Mouse (Mus musculus) lung, embryonic 16.5 days (tissue): ENCODE results near the gene 4930438A08Rik. TPM values are rescaled to one million over a fixed set of nuclear protein-coding genes. Genes with fewer than 3 reads are reported as not detected.

Source experiments
- ATAC-seq: fragments of 200-750 bp; cut with Nextera tagmentation; 2 replicates; pipeline ENCODE4 v1.8.0; 2017; ENCODE audit warnings: low read depth, mild to moderate bottlenecking, moderate library complexity
- H3K27ac ChIP-seq: fragments of 300-500 bp; sonication (generic); 2 replicates; pipeline ENCODE4 v1.5.1; 2014; ENCODE audit warnings: mild to moderate bottlenecking, control low read depth, low read length
- H3K27me3 ChIP-seq: fragments of 300-500 bp; sonication (generic); 2 replicates; pipeline ENCODE4 v1.6.1; 2014; ENCODE audit warnings: low read depth, low read length, mixed read lengths; ENCODE audit not compliant: control insufficient read depth, insufficient read depth
- H3K36me3 ChIP-seq: fragments of 300-500 bp; sonication (generic); 2 replicates; pipeline ENCODE4 v1.6.1; 2014; ENCODE audit warnings: low read length; ENCODE audit not compliant: control insufficient read depth, insufficient read depth
- H3K4me1 ChIP-seq: fragments of 300-500 bp; sonication (generic); replicated peaks from 2 replicates; pipeline ENCODE4 v1.6.1; 2014; ENCODE audit warnings: low read length, mixed read lengths; ENCODE audit not compliant: control insufficient read depth, insufficient read depth
- H3K4me2 ChIP-seq: fragments of 300-500 bp; sonication (generic); 2 replicates; pipeline ENCODE4 v1.6.1; 2014; ENCODE audit warnings: low read depth, low read length, control low read depth
- H3K4me3 ChIP-seq: fragments of 300-500 bp; sonication (generic); 2 replicates; pipeline ENCODE4 v1.5.1; 2014; ENCODE audit warnings: mild to moderate bottlenecking, low read length, control low read depth
- H3K9ac ChIP-seq: fragments of 300-500 bp; sonication (generic); 2 replicates; pipeline ENCODE4 v1.6.1; 2014; ENCODE audit warnings: low read length, control low read depth
- H3K9me3 ChIP-seq: fragments of 300-500 bp; sonication (generic); 2 replicates; pipeline ENCODE4 v1.6.1; 2016; ENCODE audit warnings: low read length; ENCODE audit not compliant: control insufficient read depth
- WGBS: fragments of 180-500 bp; shearing (Covaris S2); extraction: QIAGEN DNeasy Blood & Tissue Kit; methylation state at CpG from one replicate; pipeline ENCODE4 v1.1.7; 2014; 5-methylcytosine and 5-hydroxymethylcytosine counted together
- polyA plus RNA-seq: library from polyadenylated mRNA; unstranded; fragments of >200 nt; fragmentation: Nextera tagmentation; extraction: Ambion mirVana; gene quantifications from 2 replicates; pipeline ENCODE4 v1.2.1, GENCODE M21; 2015

Gene 4930438A08Rik
- polyA plus RNA-seq, 1 experiment from 2014 or later = not detected

GRCm38 (mm10) chr11:58238840-58239791, 35.5 kb upstream of the 4930438A08Rik start:
- WGBS = under 1% methylated on average over 37 of the region's 37 CpGs
- H3K27me3 ChIP-seq = no peaks in the 10 kb centered on the region
- no peak overlapping the region for H3K27ac ChIP-seq
- H3K9me3 ChIP-seq = no peaks in the 10 kb centered on the region
- peak; percentile 88 for ATAC-seq
- 0 out of 2 replicates have a peak, but pooled peaks cover 3% of the 10 kb centered on the region for H3K4me1 ChIP-seq
- no peaks in the 10 kb centered on the region for H3K36me3 ChIP-seq
- H3K4me2 ChIP-seq = peak overlapping the region; percentile 63
- H3K4me3 ChIP-seq = peak overlapping the region; percentile 39
- peak overlapping the region; percentile 29 for H3K9ac ChIP-seq

- H3K4me1 ChIP-seq = no peaks in the 10 kb centered on the region
- H3K9me3 ChIP-seq = peaks cover 3% of the 10 kb centered on the region; the same call in 1 of the 2 replicates
- H3K4me3 ChIP-seq = no peak overlapping the region
- no peak overlapping the region for H3K4me2 ChIP-seq
- 40% methylated on average over 4 of the region's 4 CpGs for WGBS
- no peak overlapping the region for H3K27ac ChIP-seq
- H3K36me3 ChIP-seq = no peaks in the 10 kb centered on the region
- no peak for ATAC-seq
- H3K27me3 ChIP-seq = no peaks in the 10 kb centered on the region
- no peak overlapping the region for H3K9ac ChIP-seq
Observed at GRCm38 (mm10) chr11:58247294-58247693, 27.3 kb upstream of the 4930438A08Rik start.

- Histone ChIP-seq H3K9me3 (peaks cover 3% of the 10 kb centered on the region; the same call in 1 of the 2 replicates), H3K36me3 (no peaks in the 10 kb centered on the region), H3K9ac (no peak overlapping the region), H3K4me1 (no peaks in the 10 kb centered on the region), H3K27ac (no peak overlapping the region), H3K4me2 (no peak overlapping the region), H3K4me3 (no peak overlapping the region), H3K27me3 (no peaks in the 10 kb centered on the region)
- 68% methylated on average over 7 of the region's 7 CpGs for WGBS
- ATAC-seq = no peak
Observed at GRCm38 (mm10) chr11:58249203-58249981, 25.2 kb upstream of the 4930438A08Rik start.

- no peaks in the 10 kb centered on the region for H3K4me1 ChIP-seq
- no peak overlapping the region for H3K9ac ChIP-seq
- no peak overlapping the region for H3K27ac ChIP-seq
- no peak overlapping the region for H3K4me2 ChIP-seq
- H3K36me3 ChIP-seq = no peaks in the 10 kb centered on the region
- H3K4me3 ChIP-seq = no peak overlapping the region
- no peak for ATAC-seq
- 66% methylated on average over 5 of the region's 5 CpGs for WGBS
- peaks cover 3% of the 10 kb centered on the region; the same call in 1 of the 2 replicates for H3K9me3 ChIP-seq
- H3K27me3 ChIP-seq = no peaks in the 10 kb centered on the region
Observed at GRCm38 (mm10) chr11:58250550-58250949, 24.0 kb upstream of the 4930438A08Rik start.

GRCm38 (mm10) chr11:58254411-58254810, 20.2 kb upstream of the 4930438A08Rik start:
- Histone ChIP-seq H3K9me3 (no peaks in the 10 kb centered on the region), H3K27ac (no peak overlapping the region), H3K4me3 (no peak overlapping the region), H3K4me2 (no peak overlapping the region), H3K9ac (no peak overlapping the region), H3K27me3 (no peaks in the 10 kb centered on the region), H3K4me1 (no peaks in the 10 kb centered on the region), H3K36me3 (no peaks in the 10 kb centered on the region)
- ATAC-seq = no peak
- WGBS = 87% methylated on average over 3 of the region's 3 CpGs

GRCm38 (mm10) chr11:58257816-58258215, 16.8 kb upstream of the 4930438A08Rik start:
- ATAC-seq = no peak
- no peaks in the 10 kb centered on the region for H3K27me3 ChIP-seq
- H3K4me2 ChIP-seq = no peak overlapping the region
- no peaks in the 10 kb centered on the region for H3K9me3 ChIP-seq
- no peak overlapping the region for H3K9ac ChIP-seq
- H3K36me3 ChIP-seq = no peaks in the 10 kb centered on the region
- no peak overlapping the region for H3K4me3 ChIP-seq
- H3K27ac ChIP-seq = no peak overlapping the region
- no peaks in the 10 kb centered on the region for H3K4me1 ChIP-seq
- 87% methylated on average over 5 of the region's 5 CpGs for WGBS

GRCm38 (mm10) chr11:58260156-58260555, 14.4 kb upstream of the 4930438A08Rik start:
- Histone ChIP-seq H3K4me1 (no peaks in the 10 kb centered on the region), H3K9me3 (no peaks in the 10 kb centered on the region), H3K4me2 (no peak overlapping the region), H3K9ac (no peak overlapping the region), H3K36me3 (no peaks in the 10 kb centered on the region), H3K4me3 (no peak overlapping the region), H3K27me3 (no peaks in the 10 kb centered on the region), H3K27ac (no peak overlapping the region)
- no peak for ATAC-seq
- WGBS = 85% methylated on average over 4 of the region's 4 CpGs

GRCm38 (mm10) chr11:58261826-58262225, 12.8 kb upstream of the 4930438A08Rik start:
- WGBS = 85% methylated on average over 4 of the region's 4 CpGs
- no peaks in the 10 kb centered on the region for H3K36me3 ChIP-seq
- no peaks in the 10 kb centered on the region for H3K4me1 ChIP-seq
- no peak overlapping the region for H3K9ac ChIP-seq
- H3K27me3 ChIP-seq = no peaks in the 10 kb centered on the region
- no peaks in the 10 kb centered on the region for H3K9me3 ChIP-seq
- no peak overlapping the region for H3K4me2 ChIP-seq
- no peak overlapping the region for H3K4me3 ChIP-seq
- H3K27ac ChIP-seq = no peak overlapping the region
- no peak for ATAC-seq

- Histone ChIP-seq H3K27me3 (no peaks in the 10 kb centered on the region), H3K4me3 (no peak overlapping the region), H3K27ac (no peak overlapping the region), H3K4me1 (no peaks in the 10 kb centered on the region), H3K9me3 (no peaks in the 10 kb centered on the region), H3K9ac (no peak overlapping the region), H3K4me2 (no peak overlapping the region), H3K36me3 (no peaks in the 10 kb centered on the region)
- ATAC-seq = no peak
- WGBS = 80% methylated on average over 3 of the region's 3 CpGs
Observed at GRCm38 (mm10) chr11:58262336-58262735, 12.3 kb upstream of the 4930438A08Rik start.
